Mouse (Mus musculus) adrenal gland, postnatal 0 days (tissue): ENCODE data around the gene Sumo3. TPM values are rescaled to one million over a fixed set of nuclear protein-coding genes. Genes with fewer than 3 reads are reported as not detected.

ENCODE experiments used
- microRNA-seq: library from miRNA; unstranded; fragments of <30 nt; microRNA quantifications from one replicate; pipeline ENCODE4, GENCODE M21; 2016; ENCODE audit warnings: borderline replicate concordance; ENCODE audit not compliant: insufficient number of aligned reads
- polyA plus RNA-seq: library from polyadenylated mRNA; unstranded; fragments of >200 nt; fragmentation: Nextera tagmentation; extraction: Ambion mirVana; gene quantifications from 2 replicates; pipeline ENCODE4 v1.2.1, GENCODE M21; 2015

Gene Sumo3
- polyA plus RNA-seq = 224 and 242 TPM in 2 replicates

DNA sequence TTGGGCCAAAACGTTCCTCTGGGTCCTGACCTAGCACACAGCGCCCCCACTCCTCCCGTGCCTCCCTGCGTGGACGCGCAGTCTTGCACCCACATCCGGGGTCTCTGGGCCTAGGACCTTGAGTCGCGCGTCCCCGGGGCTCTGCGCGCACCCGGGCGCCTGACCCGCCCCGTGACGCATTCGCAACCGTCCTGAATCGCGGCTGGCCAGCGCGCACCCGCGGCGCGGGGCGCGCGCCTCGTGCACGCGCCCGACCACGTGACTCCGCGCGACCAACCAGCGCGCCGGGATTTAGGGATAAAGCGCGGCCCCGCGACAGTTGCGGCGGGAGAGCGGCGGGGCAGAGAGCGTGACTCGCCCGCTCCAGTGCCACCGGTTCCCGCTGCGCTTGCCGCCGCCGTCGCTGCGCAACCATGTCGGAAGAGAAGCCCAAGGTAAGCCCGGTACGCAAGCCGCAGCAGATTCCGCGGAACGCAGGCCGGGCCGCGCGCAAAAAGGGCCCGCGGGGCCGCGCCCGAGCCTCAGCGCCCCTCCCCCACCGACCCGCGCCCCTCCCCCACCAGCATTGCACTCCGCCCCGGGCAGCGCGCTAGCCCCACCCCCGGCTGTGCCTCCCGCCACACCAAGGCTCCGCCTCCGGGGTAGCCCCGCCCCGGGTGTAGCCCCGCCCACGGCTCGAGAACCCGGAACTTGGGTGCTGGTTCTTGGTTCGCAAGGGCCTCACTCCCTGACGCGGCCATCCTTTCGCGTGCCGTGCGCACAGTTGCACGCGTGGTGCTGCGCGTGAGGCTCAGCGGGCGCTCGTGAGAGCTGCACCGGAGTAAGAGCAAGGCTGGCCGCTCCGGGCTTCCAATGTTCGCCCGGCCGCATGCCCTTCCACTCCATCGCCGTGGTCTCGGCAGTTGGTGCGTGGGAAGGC, at the start of gene Sumo3, which contains the start of gene Gm49325:
Gene Sumo3, plus strand, starts transcription at position 190 of the 919 bp plus-strand sequence.
Gene Gm49325, plus strand, starts transcription at position 290 of the 919 bp plus-strand sequence.

DNA sequence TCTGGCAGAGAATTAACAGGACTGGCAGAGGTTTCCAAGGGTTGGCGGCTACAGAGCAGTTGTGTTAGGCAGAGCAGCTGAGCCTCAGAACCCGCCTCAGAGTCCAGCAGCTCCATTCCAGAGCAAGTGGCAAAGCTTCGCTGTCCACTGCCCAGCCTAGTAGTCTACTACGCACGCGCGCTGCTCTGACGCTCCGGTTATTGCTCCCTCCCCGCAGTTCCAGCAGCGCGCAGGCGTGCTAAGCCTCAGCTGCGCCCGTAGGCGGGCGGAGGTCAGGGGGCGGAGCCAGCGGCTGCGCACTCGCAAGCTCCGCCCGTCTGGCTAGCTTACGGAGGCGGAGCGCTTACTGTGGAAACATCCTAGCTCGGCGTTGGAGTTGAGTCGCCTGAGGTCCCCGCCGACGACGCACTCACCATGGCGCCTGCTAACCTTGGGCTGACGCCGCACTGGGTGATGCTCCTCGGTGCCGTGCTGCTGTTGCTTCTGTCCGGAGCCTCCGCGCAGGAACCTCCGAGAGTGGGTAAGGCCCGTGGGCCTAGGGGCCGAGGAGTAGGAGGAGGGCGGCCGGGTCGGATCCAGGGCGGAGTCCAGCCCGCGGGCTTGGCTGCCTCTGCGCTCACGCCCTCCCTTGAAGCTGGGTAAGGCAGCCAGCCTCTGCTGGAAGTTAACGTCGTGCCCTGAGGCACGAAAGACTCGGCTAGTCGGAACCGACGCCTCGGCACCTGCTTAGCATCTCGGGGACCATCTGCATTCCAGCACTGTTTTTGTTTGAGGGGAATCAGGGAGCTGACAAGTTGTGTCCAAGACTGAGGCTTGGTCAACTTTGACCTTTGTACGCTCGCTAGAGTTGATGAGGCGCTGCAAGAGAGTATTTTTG, 24.3 kb upstream of the Sumo3 start, which contains the start of gene Pttg1ip:
Gene Pttg1ip, plus strand, starts transcription at position 313 of the 877 bp plus-strand sequence.

DNA sequence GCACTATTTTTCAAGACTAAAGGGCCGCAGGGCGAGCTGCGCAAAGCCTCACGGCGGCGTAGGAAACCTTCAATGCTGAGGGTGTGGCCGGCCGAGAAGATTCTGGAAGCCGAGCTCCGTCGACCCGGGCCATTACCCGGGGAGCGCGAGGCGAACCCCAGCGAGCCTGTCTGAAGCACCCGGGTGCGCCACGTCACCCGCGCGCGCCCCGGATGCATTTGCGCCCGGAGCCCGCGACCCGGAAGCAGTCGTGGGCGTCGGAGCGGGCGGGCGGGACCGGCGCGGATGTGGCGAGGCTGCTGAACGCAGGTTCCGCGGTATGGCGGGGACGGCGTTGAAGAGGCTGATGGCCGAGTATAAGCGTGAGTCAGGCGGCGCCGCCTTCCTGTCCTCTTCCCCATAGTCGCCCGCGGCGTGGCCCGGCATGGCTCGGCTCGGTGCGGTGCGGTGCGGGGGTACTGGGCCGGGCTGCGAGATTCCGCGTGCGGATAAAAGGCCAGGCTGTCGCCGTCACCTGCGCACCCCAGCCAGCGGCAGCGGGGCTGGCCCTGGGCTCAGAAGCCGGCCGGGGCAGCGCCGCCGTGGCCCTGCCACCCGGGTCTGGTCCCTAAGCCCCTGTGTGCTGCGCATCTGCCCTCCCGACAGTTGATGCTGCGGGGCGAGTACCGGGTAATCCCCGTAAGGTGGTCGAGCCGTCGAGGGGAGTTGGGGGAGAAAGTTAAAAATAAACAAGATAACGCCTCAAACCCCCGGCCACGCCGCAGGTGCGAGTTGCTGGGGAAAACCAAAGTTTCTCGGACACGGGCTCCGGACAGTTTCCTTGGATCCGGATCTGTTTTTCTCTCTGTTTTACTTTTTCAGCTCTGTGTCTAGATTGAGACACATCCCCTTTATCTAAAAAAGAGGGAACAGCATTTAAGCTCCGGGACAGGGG, 16.4 kb downstream of the Sumo3 start, which contains the start of gene Ube2g2:
Gene Ube2g2, plus strand, starts transcription at position 221 of the 934 bp plus-strand sequence.

Small RNAs within 50 kb of the gene (microRNA-seq; reads per million reads assigned to microRNA genes)
- 11.9 reads per million, percentile 16 among the genes with 10 or more reads in this experiment for gene Mir1930

Other genes with a start within 250 kb of the Sumo3 start
- gene Adarb1, start 187.8 kb upstream of the Sumo3 start, polyA plus RNA-seq = 5.9 and 6.1 TPM in 2 replicates
- 27.9 and 33.9 TPM in 2 replicates for gene Fam207a, start 90.3 kb upstream of the Sumo3 start, polyA plus RNA-seq
- gene Itgb2, start 75.8 kb upstream of the Sumo3 start, polyA plus RNA-seq = 3.9 and 4.6 TPM in 2 replicates
- gene Pttg1ip, start 24.4 kb upstream of the Sumo3 start, polyA plus RNA-seq = 155 and 186 TPM in 2 replicates
- gene Gm49325, start 100 bp downstream of the Sumo3 start, polyA plus RNA-seq = 14.8 and 15.0 TPM in 2 replicates
- gene Ube2g2, start 16.2 kb downstream of the Sumo3 start, polyA plus RNA-seq = 46.7 and 55.5 TPM in 2 replicates
- gene Tspear, start 80.5 kb downstream of the Sumo3 start, polyA plus RNA-seq = 0.44 and 0.91 TPM in 2 replicates
- gene Gm19402, start 84.7 kb downstream of the Sumo3 start, polyA plus RNA-seq = not detected in 2 replicates
- gene Gm9508, start 91.1 kb downstream of the Sumo3 start, polyA plus RNA-seq = not detected in 2 replicates
- gene Gm10272, start 100.5 kb downstream of the Sumo3 start, polyA plus RNA-seq = not detected in 2 replicates
- not detected in 2 replicates for gene Gm10024, start 105.4 kb downstream of the Sumo3 start, polyA plus RNA-seq
- not detected in 2 replicates for gene Gm10142, start 109.7 kb downstream of the Sumo3 start, polyA plus RNA-seq
- gene Krtap12-1, start 114.5 kb downstream of the Sumo3 start, polyA plus RNA-seq = not detected in 2 replicates
- gene Gm10100, start 120.4 kb downstream of the Sumo3 start, polyA plus RNA-seq = not detected in 2 replicates
- not detected in 2 replicates for gene Gm18596, start 136.5 kb downstream of the Sumo3 start, polyA plus RNA-seq
- not detected in 2 replicates for gene Gm9736, start 145.3 kb downstream of the Sumo3 start, polyA plus RNA-seq
- gene Gm3233, start 153.6 kb downstream of the Sumo3 start, polyA plus RNA-seq = not detected in 2 replicates
- not detected in 2 replicates for gene Gm3238, start 165.2 kb downstream of the Sumo3 start, polyA plus RNA-seq
- gene Gm7138, start 170.8 kb downstream of the Sumo3 start, polyA plus RNA-seq = not detected in 2 replicates
- gene Gm3250, start 176.4 kb downstream of the Sumo3 start, polyA plus RNA-seq = not detected in 2 replicates
- not detected in 2 replicates for gene Gm7137, start 182.1 kb downstream of the Sumo3 start, polyA plus RNA-seq
- not detected in 2 replicates for gene Gm9639, start 189.0 kb downstream of the Sumo3 start, polyA plus RNA-seq
- not detected in 2 replicates for gene Gm19668, start 193.0 kb downstream of the Sumo3 start, polyA plus RNA-seq
- gene Gm9507, start 205.7 kb downstream of the Sumo3 start, polyA plus RNA-seq = not detected in 2 replicates
- not detected in 2 replicates for gene Gm2696, start 208.6 kb downstream of the Sumo3 start, polyA plus RNA-seq
- not detected in 2 replicates for gene Krtap10-4, start 221.0 kb downstream of the Sumo3 start, polyA plus RNA-seq
- not detected in 2 replicates for gene Krtap10-10, start 229.8 kb downstream of the Sumo3 start, polyA plus RNA-seq
- gene Gm36176, start 240.7 kb downstream of the Sumo3 start, polyA plus RNA-seq = not detected in 2 replicates
- not detected in 2 replicates for gene Gm10318, start 246.8 kb downstream of the Sumo3 start, polyA plus RNA-seq